Mouse (Mus musculus): Measurements from ENCODE around the gene Olfr958. TPM values are rescaled to one million over a fixed set of nuclear protein-coding genes. Genes with fewer than 3 reads are reported as not detected.

The Olfr958 gene
- not detected for total RNA-seq (2023)

GRCm38 (mm10) chr9:39553946-39554345 lies at the start of gene Olfr958:
TSS of gene Olfr958 (minus strand) at chr9:39554054.

GRCm38 (mm10) chr9:39575469-39575868 lies 21.6 kb upstream of the Olfr958 start, which contains the start of gene Olfr959:
TSS of gene Olfr959 (minus strand) at chr9:39575569.

GRCm38 (mm10) chr9:39515531-39515930 lies 38.3 kb downstream of the Olfr958 start, which contains the start of gene Olfr957:
TSS of gene Olfr957 (minus strand) at chr9:39515809.

Other genes with a start within 250 kb of the Olfr958 start
- gene Olfr948, start 228.0 kb downstream of the Olfr958 start, total RNA-seq (2023), result not detected
- not detected for gene Olfr951, start 166.6 kb downstream of the Olfr958 start, total RNA-seq (2023)
- not detected for gene Olfr952, start 126.9 kb downstream of the Olfr958 start, total RNA-seq (2023)
- gene Olfr954, start 97.4 kb downstream of the Olfr958 start, total RNA-seq (2023), result not detected
- gene Olfr955, start 82.1 kb downstream of the Olfr958 start, total RNA-seq (2023), result not detected
- gene Olfr44, start 60.1 kb downstream of the Olfr958 start, total RNA-seq (2023), result not detected
- not detected for gene Olfr957, start 38.2 kb downstream of the Olfr958 start, total RNA-seq (2023)
- not detected for gene Olfr959, start 21.5 kb upstream of the Olfr958 start, total RNA-seq (2023)
- not detected for gene AW551984, start 50.3 kb upstream of the Olfr958 start, total RNA-seq (2023)
- not detected for gene Olfr148, start 56.6 kb upstream of the Olfr958 start, total RNA-seq (2023)
- gene Olfr960, start 67.3 kb upstream of the Olfr958 start, total RNA-seq (2023), result not detected
- gene Olfr961, start 91.0 kb upstream of the Olfr958 start, total RNA-seq (2023), result not detected
- not detected for gene Olfr963, start 113.2 kb upstream of the Olfr958 start, total RNA-seq (2023)
- gene Olfr149, start 153.1 kb upstream of the Olfr958 start, total RNA-seq (2023), result not detected
- not detected for gene Olfr965, start 157.3 kb upstream of the Olfr958 start, total RNA-seq (2023)
- not detected for gene Olfr150, start 176.9 kb upstream of the Olfr958 start, total RNA-seq (2023)
- not detected for gene Olfr967, start 192.2 kb upstream of the Olfr958 start, total RNA-seq (2023)
- not detected for gene Olfr968, start 229.2 kb upstream of the Olfr958 start, total RNA-seq (2023)
- not detected for gene Olfr969, start 236.9 kb upstream of the Olfr958 start, total RNA-seq (2023)

Data from B cell, adult 67 days (primary cell).